Mouse (Mus musculus) hindbrain, embryonic 13.5 days (tissue): Measurements from ENCODE around the gene Dnmt3l. TPM values are rescaled to one million over a fixed set of nuclear protein-coding genes. Genes with fewer than 3 reads are reported as not detected.
"Not testable (repeated sequence)": the region's sequence is repeated elsewhere in the genome, so short reads cannot be mapped to it uniquely, and the experiment has no call there.

Experiments used
- ATAC-seq: fragments of 200-750 bp; cut with Nextera tagmentation; 2 replicates; pipeline ENCODE4 v1.8.0; 2017; ENCODE audit warnings: moderate TSS enrichment; ENCODE audit not compliant: low FRiP score
- H3K27ac ChIP-seq: fragments of 300-500 bp; sonication (generic); 2 replicates; pipeline ENCODE4 v1.5.1; 2015; ENCODE audit warnings: inconsistent platforms, mild to moderate bottlenecking, moderate library complexity
- H3K27me3 ChIP-seq: fragments of 300-500 bp; sonication (generic); 2 replicates; pipeline ENCODE4 v1.6.1; 2015; ENCODE audit warnings: mild to moderate bottlenecking, inconsistent platforms
- H3K36me3 ChIP-seq: fragments of 300-500 bp; sonication (generic); 2 replicates; pipeline ENCODE4 v1.6.1; 2015; ENCODE audit warnings: mild to moderate bottlenecking, inconsistent platforms
- H3K4me1 ChIP-seq: fragments of 300-500 bp; sonication (generic); replicated peaks from 2 replicates; pipeline ENCODE4 v1.6.1; 2015; ENCODE audit warnings: inconsistent platforms
- H3K4me2 ChIP-seq: fragments of 300-500 bp; sonication (generic); 2 replicates; pipeline ENCODE4 v1.6.1; 2015; ENCODE audit warnings: inconsistent platforms, mild to moderate bottlenecking, moderate library complexity
- H3K4me3 ChIP-seq: fragments of 300-500 bp; sonication (generic); 2 replicates; pipeline ENCODE4 v1.5.1; 2015; ENCODE audit warnings: mild to moderate bottlenecking, inconsistent platforms
- H3K9ac ChIP-seq: fragments of 300-500 bp; sonication (generic); 2 replicates; pipeline ENCODE4 v1.6.1; 2015; ENCODE audit warnings: mild to moderate bottlenecking, inconsistent platforms
- H3K9me3 ChIP-seq: fragments of 300-500 bp; sonication (generic); 2 replicates; pipeline ENCODE4 v1.6.1; 2016; ENCODE audit warnings: inconsistent platforms
- WGBS: fragments of 180-500 bp; shearing (Covaris S2); methylation state at CpG from one replicate; pipeline ENCODE4 v1.1.7; 2015; 5-methylcytosine and 5-hydroxymethylcytosine counted together
- polyA plus RNA-seq: library from polyadenylated mRNA; unstranded; fragments of >200 nt; fragmentation: Nextera tagmentation; extraction: Ambion mirVana; gene quantifications from 2 replicates; pipeline ENCODE4 v1.2.1, GENCODE M21; 2015

The Dnmt3l gene
- polyA plus RNA-seq, 1 experiment from 2014 or later: not detected

- H3K27me3 ChIP-seq, H3K9me3 ChIP-seq, H3K4me2 ChIP-seq, H3K36me3 ChIP-seq, H3K4me3 ChIP-seq, H3K9ac ChIP-seq, H3K27ac ChIP-seq, ATAC-seq: not testable (repeated sequence)
- 94% methylated on average over 5 of the region's 5 CpGs for WGBS
- H3K4me1 ChIP-seq: peaks cover 36% of the 10 kb centered on the region
Observed at GRCm38 (mm10) chr10:78011116-78011515, 30.6 kb upstream of the Dnmt3l start.

GRCm38 (mm10) chr10:78012661-78013495, 28.9 kb upstream of the Dnmt3l start:
- H3K27ac ChIP-seq: no peak overlapping the region
- no peak overlapping the region for H3K4me3 ChIP-seq
- no peak overlapping the region for H3K9ac ChIP-seq
- H3K36me3 ChIP-seq: no peaks in the 10 kb centered on the region
- H3K9me3 ChIP-seq: no peaks in the 10 kb centered on the region
- no peak overlapping the region for H3K4me2 ChIP-seq
- H3K4me1 ChIP-seq: peaks cover 18% of the 10 kb centered on the region
- H3K27me3 ChIP-seq: peaks cover 9% of the 10 kb centered on the region; the same call in 1 of the 2 replicates
- ATAC-seq: no peak
- 91% methylated on average over 18 of the region's 18 CpGs for WGBS

- ATAC-seq: no peak
- Histone ChIP-seq H3K27me3 (peaks cover 8% of the 10 kb centered on the region; the same call in 1 of the 2 replicates), H3K4me1 (peaks cover 4% of the 10 kb centered on the region; the same call in 1 of the 2 replicates), H3K27ac (no peak overlapping the region), H3K9me3 (no peaks in the 10 kb centered on the region), H3K9ac (no peak overlapping the region), H3K36me3 (no peaks in the 10 kb centered on the region), H3K4me3 (no peak overlapping the region), H3K4me2 (no peak overlapping the region)
- WGBS: 95% methylated on average over 1 of the region's 1 CpGs
Observed at GRCm38 (mm10) chr10:78015489-78015888, 26.3 kb upstream of the Dnmt3l start.

GRCm38 (mm10) chr10:78016366-78016765, 25.4 kb upstream of the Dnmt3l start:
- H3K9ac ChIP-seq: no peak overlapping the region
- no peaks in the 10 kb centered on the region for H3K9me3 ChIP-seq
- H3K27ac ChIP-seq: no peak overlapping the region
- H3K36me3 ChIP-seq: no peaks in the 10 kb centered on the region
- no peak for ATAC-seq
- H3K27me3 ChIP-seq: 0 out of 2 replicates have a peak, but pooled peaks cover 2% of the 10 kb centered on the region
- no peak overlapping the region for H3K4me3 ChIP-seq
- H3K4me1 ChIP-seq: peaks cover 2% of the 10 kb centered on the region; the same call in 1 of the 2 replicates
- no peak overlapping the region for H3K4me2 ChIP-seq
- WGBS: 54% methylated on average over 5 of the region's 5 CpGs

GRCm38 (mm10) chr10:78018797-78019203, 22.9 kb upstream of the Dnmt3l start:
- WGBS: 18% methylated on average over 19 of the region's 19 CpGs
- H3K4me1 ChIP-seq: peaks cover 2% of the 10 kb centered on the region; the same call in 1 of the 2 replicates
- H3K4me3 ChIP-seq: peak overlapping the region; percentile 30; the same call in 1 of the 2 replicates
- 0 out of 2 replicates have a peak, but pooled peaks cover 2% of the 10 kb centered on the region for H3K27me3 ChIP-seq
- H3K27ac ChIP-seq: no peak overlapping the region
- peak; percentile 81 for ATAC-seq
- no peaks in the 10 kb centered on the region for H3K9me3 ChIP-seq
- no peak overlapping the region for H3K9ac ChIP-seq
- peak overlapping the region; percentile 58 for H3K4me2 ChIP-seq
- no peaks in the 10 kb centered on the region for H3K36me3 ChIP-seq

GRCm38 (mm10) chr10:78019291-78019690, 22.5 kb upstream of the Dnmt3l start:
- no peak overlapping the region for H3K4me3 ChIP-seq
- H3K36me3 ChIP-seq: no peaks in the 10 kb centered on the region
- WGBS: 82% methylated on average over 4 of the region's 4 CpGs
- no peak overlapping the region for H3K9ac ChIP-seq
- peak; percentile 39; the same call in 1 of the 2 replicates for ATAC-seq
- H3K4me2 ChIP-seq: no peak overlapping the region
- 0 out of 2 replicates have a peak, but pooled peaks cover 2% of the 10 kb centered on the region for H3K27me3 ChIP-seq
- no peak overlapping the region for H3K27ac ChIP-seq
- no peaks in the 10 kb centered on the region for H3K9me3 ChIP-seq
- H3K4me1 ChIP-seq: peaks cover 2% of the 10 kb centered on the region; the same call in 1 of the 2 replicates

GRCm38 (mm10) chr10:78019984-78020383, 21.8 kb upstream of the Dnmt3l start:
- H3K4me1 ChIP-seq, H3K4me2 ChIP-seq, H3K9ac ChIP-seq, ATAC-seq, H3K27ac ChIP-seq, H3K27me3 ChIP-seq, H3K9me3 ChIP-seq, H3K36me3 ChIP-seq, H3K4me3 ChIP-seq: not testable (repeated sequence)
- 98% methylated on average over 7 of the region's 11 CpGs for WGBS

- not testable (repeated sequence) for H3K4me3 ChIP-seq, H3K4me2 ChIP-seq, H3K9ac ChIP-seq, H3K9me3 ChIP-seq, H3K27me3 ChIP-seq, H3K4me1 ChIP-seq, H3K27ac ChIP-seq, H3K36me3 ChIP-seq, ATAC-seq
- WGBS: 77% methylated on average over 6 of the region's 8 CpGs
Observed at GRCm38 (mm10) chr10:78025453-78025852, 16.3 kb upstream of the Dnmt3l start.

GRCm38 (mm10) chr10:78028129-78028528, 13.6 kb upstream of the Dnmt3l start:
- peak; percentile 78 for ATAC-seq
- WGBS: 4% methylated on average over 5 of the region's 5 CpGs
- 0 out of 2 replicates have a peak, but pooled peaks cover 5% of the 10 kb centered on the region for H3K27me3 ChIP-seq
- no peak overlapping the region for H3K4me2 ChIP-seq
- H3K9ac ChIP-seq: no peak overlapping the region
- no peak overlapping the region for H3K27ac ChIP-seq
- no peaks in the 10 kb centered on the region for H3K9me3 ChIP-seq
- no peak overlapping the region for H3K4me3 ChIP-seq
- H3K36me3 ChIP-seq: no peaks in the 10 kb centered on the region
- no peaks in the 10 kb centered on the region for H3K4me1 ChIP-seq

GRCm38 (mm10) chr10:78029080-78029479, 12.7 kb upstream of the Dnmt3l start:
- H3K9me3 ChIP-seq: no peaks in the 10 kb centered on the region
- no peak overlapping the region for H3K4me3 ChIP-seq
- no peaks in the 10 kb centered on the region for H3K36me3 ChIP-seq
- 95% methylated on average over 1 of the region's 1 CpGs for WGBS
- H3K4me2 ChIP-seq: no peak overlapping the region
- ATAC-seq: no peak
- H3K27ac ChIP-seq: no peak overlapping the region
- no peaks in the 10 kb centered on the region for H3K4me1 ChIP-seq
- 0 out of 2 replicates have a peak, but pooled peaks cover 5% of the 10 kb centered on the region for H3K27me3 ChIP-seq
- H3K9ac ChIP-seq: no peak overlapping the region

- H3K4me1 ChIP-seq: no peaks in the 10 kb centered on the region
- H3K27ac ChIP-seq: no peak overlapping the region
- no peaks in the 10 kb centered on the region for H3K9me3 ChIP-seq
- H3K27me3 ChIP-seq: 0 out of 2 replicates have a peak, but pooled peaks cover 8% of the 10 kb centered on the region
- H3K9ac ChIP-seq: no peak overlapping the region
- ATAC-seq: no peak
- no peak overlapping the region for H3K4me2 ChIP-seq
- no peak overlapping the region for H3K4me3 ChIP-seq
- H3K36me3 ChIP-seq: no peaks in the 10 kb centered on the region
- 81% methylated on average over 2 of the region's 2 CpGs for WGBS
Observed at GRCm38 (mm10) chr10:78031987-78032386, 9.8 kb upstream of the Dnmt3l start.

- Histone ChIP-seq H3K9ac (no peak overlapping the region), H3K27ac (no peak overlapping the region), H3K4me3 (no peak overlapping the region), H3K27me3 (peaks cover 8% of the 10 kb centered on the region; the same call in 1 of the 2 replicates), H3K4me2 (no peak overlapping the region), H3K36me3 (no peaks in the 10 kb centered on the region), H3K9me3 (no peaks in the 10 kb centered on the region), H3K4me1 (no peaks in the 10 kb centered on the region)
- no peak for ATAC-seq
- 92% methylated on average over 4 of the region's 4 CpGs for WGBS
Observed at GRCm38 (mm10) chr10:78037139-78037538, 4.6 kb upstream of the Dnmt3l start.
